Mouse (Mus musculus): ENCODE measurements at regions not wholly inside any gene's neighbourhood (a gene's known extent, or its start where the extent isn't known, plus 50 kb on each side); places are given as distances from the start of the nearest gene placed in this dataset.

- DNase-seq = no peak
Observed at GRCm38 (mm10) chr5:82472146-82472545, 882.8 kb downstream of the Tecrl start.

GRCm38 (mm10) chr5:82464272-82464671, 890.7 kb downstream of the Tecrl start:
- DNase-seq = no peak

GRCm38 (mm10) chr5:82441288-82441687, 913.7 kb downstream of the Tecrl start:
- DNase-seq = no peak

DNA sequence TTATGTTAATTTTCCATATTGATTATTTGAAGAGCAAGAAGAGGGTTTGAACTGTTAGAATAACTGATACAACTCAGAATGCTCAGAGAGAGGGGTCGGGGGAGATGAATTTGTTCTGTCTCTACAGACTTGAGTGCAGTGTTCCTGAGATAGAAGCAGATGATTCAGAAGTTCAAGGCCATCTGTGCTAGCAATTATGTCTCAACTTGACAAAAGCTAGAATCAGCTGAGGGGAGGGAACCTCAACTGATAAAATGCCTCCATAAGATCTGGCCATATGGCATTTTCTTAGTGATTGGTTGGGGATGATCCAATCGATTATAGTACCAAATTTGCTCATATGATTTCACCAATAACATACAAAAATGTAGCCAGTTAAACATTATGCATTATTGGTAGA, 914.9 kb downstream of the Tecrl start:
- no peak for DNase-seq

DNA sequence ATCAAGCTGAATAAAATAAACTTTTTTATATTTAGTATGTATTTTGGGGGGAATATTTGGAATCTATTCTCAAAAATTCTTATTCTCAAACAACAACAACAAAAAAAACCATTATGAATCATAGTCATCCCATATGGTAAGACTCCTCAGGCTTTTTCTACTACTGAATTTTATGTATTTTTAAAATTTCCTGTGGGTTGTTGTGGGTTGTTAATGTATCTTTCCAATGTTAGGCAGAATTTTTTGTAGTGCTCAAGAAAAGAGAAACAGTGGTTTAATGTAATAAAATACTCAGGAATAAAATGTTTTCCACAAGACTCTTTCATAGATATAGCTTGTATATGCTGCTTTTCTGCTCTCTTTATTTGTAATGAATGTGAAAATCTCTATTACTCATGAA, 934.6 kb downstream of the Tecrl start:
- no peak for DNase-seq

DNA sequence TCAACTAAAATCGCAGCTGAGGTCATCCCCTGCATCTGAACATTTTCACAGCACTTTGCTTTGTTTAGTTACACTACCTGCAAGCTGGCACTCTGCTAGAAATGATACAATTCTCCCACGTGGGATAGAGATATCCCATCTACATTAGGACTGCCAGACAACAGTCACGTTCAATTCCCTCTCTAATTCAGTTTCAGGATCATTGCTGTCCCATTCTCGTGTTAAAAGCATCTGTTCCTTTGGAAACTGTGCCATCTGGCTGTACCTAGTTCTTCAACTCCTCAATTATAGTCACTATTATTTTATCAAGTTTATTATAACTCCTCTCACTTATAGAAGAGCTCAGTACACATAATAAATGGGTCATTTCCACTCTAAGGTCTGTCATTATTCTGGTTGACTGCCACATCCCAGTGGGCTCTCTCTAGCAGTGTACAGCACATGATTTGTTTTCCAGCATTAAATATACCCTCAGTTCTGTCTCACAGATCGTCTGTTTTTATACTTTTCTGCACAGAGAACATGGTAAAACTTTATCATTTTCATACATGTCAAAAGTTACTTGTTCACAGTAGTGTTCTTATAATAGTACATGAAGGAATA, 958.3 kb downstream of the Tecrl start:
- DNase-seq = no peak

DNA sequence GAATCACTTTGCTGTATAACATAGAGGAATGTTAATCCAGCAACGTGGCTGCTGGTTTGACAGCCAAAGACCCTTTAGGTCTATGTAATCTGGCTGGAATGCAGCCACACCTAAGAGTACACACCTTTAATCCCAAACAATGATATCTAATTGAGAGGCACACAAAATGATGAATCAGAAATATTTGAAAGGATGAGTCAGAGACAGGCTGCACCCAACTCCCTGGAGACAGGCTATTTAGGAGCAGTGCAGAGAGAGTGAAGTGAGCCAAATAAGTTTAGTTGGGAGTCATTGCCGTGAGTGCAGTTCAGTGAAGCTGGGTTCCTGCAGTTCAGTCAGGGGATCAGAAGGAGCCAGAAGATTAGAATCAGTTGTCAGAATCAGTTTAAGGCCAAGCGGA, 993.4 kb downstream of the Tecrl start:
- no peak for DNase-seq

GRCm38 (mm10) chr5:82356336-82356735, 998.7 kb downstream of the Tecrl start:
- no peak for DNase-seq

GRCm38 (mm10) chr5:82351089-82351488, 1003.9 kb downstream of the Tecrl start:
- no peak for DNase-seq

- peak; percentile 67 for DNase-seq
Observed at GRCm38 (mm10) chr5:82346672-82347071, 1008.3 kb downstream of the Tecrl start.

GRCm38 (mm10) chr5:82324354-82324753, 1030.6 kb downstream of the Tecrl start:
- no peak for DNase-seq

GRCm38 (mm10) chr5:82319709-82320333, 1035.2 kb downstream of the Tecrl start:
- no peak for DNase-seq

- DNase-seq = no peak
Observed at GRCm38 (mm10) chr5:82312054-82312453, 1042.9 kb downstream of the Tecrl start.

- DNase-seq = no peak
Observed at GRCm38 (mm10) chr5:82288069-82288845, 1066.7 kb downstream of the Tecrl start.

DNA sequence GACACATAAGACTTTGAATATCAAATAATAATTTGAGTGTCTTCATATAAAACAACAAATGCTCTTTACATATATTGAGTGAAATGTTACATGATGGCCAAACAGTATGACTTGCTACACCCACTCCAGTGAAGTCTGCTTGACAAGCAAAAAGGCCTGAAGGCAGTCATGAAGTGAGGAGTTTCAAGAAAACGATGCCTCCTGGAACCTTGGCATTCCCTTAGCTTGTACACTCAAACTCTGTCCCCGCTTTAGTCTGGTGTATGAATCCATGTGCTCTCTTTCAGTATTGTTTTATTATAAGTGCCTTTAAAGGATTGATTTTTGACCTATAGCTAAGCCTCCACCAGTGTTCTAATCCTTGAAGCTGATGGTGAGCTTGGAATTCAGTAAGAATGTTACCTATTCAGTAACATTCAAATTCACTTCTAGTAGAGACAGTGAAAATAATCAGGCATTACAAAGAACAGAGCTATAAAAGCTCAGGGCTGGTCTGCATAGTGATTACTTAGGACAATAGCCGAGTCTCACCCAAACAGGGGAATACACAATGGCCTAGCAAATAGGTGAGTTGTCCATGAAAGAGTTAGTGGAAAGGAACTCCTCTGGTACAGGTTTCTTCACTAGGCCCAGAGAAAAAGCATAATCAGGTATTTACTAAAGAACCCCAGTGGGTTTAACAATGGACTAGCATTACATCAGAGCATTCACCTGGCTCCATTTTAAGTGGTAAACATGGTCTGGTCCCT, 1101.5 kb downstream of the Tecrl start:
- DNase-seq = no peak

GRCm38 (mm10) chr5:82226329-82226728, 1128.7 kb downstream of the Tecrl start:
- no peak for DNase-seq

- no peak for DNase-seq
Observed at GRCm38 (mm10) chr5:82223622-82224021, 1131.4 kb downstream of the Tecrl start.

- DNase-seq = no peak
Observed at GRCm38 (mm10) chr5:82203606-82204005, 1151.4 kb downstream of the Tecrl start.

Data from adrenal gland, postnatal 10 days (tissue).